16 mouse cellular contexts compared by ENCODE assay signal in genomic region chr9:33404691-33405090, GRCm38 (mm10).
"Had no signal": no experiment of that assay in that cellular context is flagged by ENCODE, and none has a peak within 500 bp of the region (broad histone marks: within the 10 kb centered on the region; RNA-seq: fewer than 3 reads in every experiment).

No protein-coding gene starts in this region.

- DNase-seq: retina, postnatal 1 day; right cerebral cortex, adult 18-20 months; right cerebral cortex, postnatal 14 days; right cerebral cortex, postnatal 25 days; right cerebral cortex, postnatal 4 days; spleen, adult 18-20 months; thymus, adult 18-20 months; thymus, adult 2 months; thymus, postnatal 14 days; thymus, postnatal 25 days; thymus, postnatal 36 days; thymus, postnatal 4 days had no signal

- H3K9ac ChIP-seq: neural tube, embryonic 13.5 days; neural tube, embryonic 15.5 days; stomach, embryonic 15.5 days had no signal

- H3K9me3 ChIP-seq: neural tube, embryonic 13.5 days; neural tube, embryonic 15.5 days; stomach, embryonic 15.5 days had no signal

- H3K4me3 ChIP-seq: neural tube, embryonic 13.5 days; neural tube, embryonic 15.5 days; stomach, embryonic 15.5 days had no signal

- H3K36me3 ChIP-seq: neural tube, embryonic 13.5 days; neural tube, embryonic 15.5 days; stomach, embryonic 15.5 days had no signal

- H3K27me3 ChIP-seq: neural tube, embryonic 13.5 days; neural tube, embryonic 15.5 days; stomach, embryonic 15.5 days had no signal

- H3K27ac ChIP-seq: neural tube, embryonic 13.5 days; neural tube, embryonic 15.5 days; stomach, embryonic 15.5 days; stomach, postnatal 0 days had no signal

- H3K4me1 ChIP-seq: neural tube, embryonic 13.5 days; neural tube, embryonic 15.5 days; stomach, embryonic 15.5 days had no signal

- H3K4me2 ChIP-seq: neural tube, embryonic 13.5 days; neural tube, embryonic 15.5 days; stomach, embryonic 15.5 days had no signal
